Mouse (Mus musculus): ENCODE results near the gene Zfp872. TPM values are rescaled to one million over a fixed set of nuclear protein-coding genes. Genes with fewer than 3 reads are reported as not detected.

Gene Zfp872
- polyA plus RNA-seq, 1 experiment: not detected

GRCm38 (mm10) chr9:22150946-22151345 is 36.9 kb upstream of the Zfp872 start:
- peaks cover 2% of the 10 kb centered on the region; the same call in 1 of the 2 replicates for H3K4me1 ChIP-seq (ENCODE audit: control insufficient read depth, insufficient read depth, low read length)
- TF ChIP-seq CTCF (IDR thresholded peaks at IDR 0.05; ENCODE audit: control insufficient read depth, insufficient read depth, low read length): no peak
- no peak for TF ChIP-seq POLR2A (IDR thresholded peaks at IDR 0.05; ENCODE audit: borderline replicate concordance, control insufficient read depth, low read depth, low read length)
- 74% methylated on average over 2 of the region's 2 CpGs for WGBS
- H3K4me3 ChIP-seq (replicated peaks; ENCODE audit: control insufficient read depth, low read depth, low read length): no peak overlapping the region
- H3K27ac ChIP-seq (ENCODE audit: control insufficient read depth, insufficient read depth, low read depth, low read length, poor library complexity): no peak overlapping the region

GRCm38 (mm10) chr9:22153810-22154209 is 34.1 kb upstream of the Zfp872 start:
- WGBS: 87% methylated on average over 3 of the region's 3 CpGs
- no peak overlapping the region for H3K4me3 ChIP-seq (replicated peaks; ENCODE audit: control insufficient read depth, low read depth, low read length)
- H3K4me1 ChIP-seq (ENCODE audit: control insufficient read depth, insufficient read depth, low read length): peaks cover 6% of the 10 kb centered on the region; the same call in 1 of the 2 replicates
- no peak for TF ChIP-seq POLR2A (IDR thresholded peaks at IDR 0.05; ENCODE audit: borderline replicate concordance, control insufficient read depth, low read depth, low read length)
- no peak for TF ChIP-seq CTCF (IDR thresholded peaks at IDR 0.05; ENCODE audit: control insufficient read depth, insufficient read depth, low read length)
- no peak overlapping the region for H3K27ac ChIP-seq (ENCODE audit: control insufficient read depth, insufficient read depth, low read depth, low read length, poor library complexity)

- Histone ChIP-seq H3K4me1 (ENCODE audit: control insufficient read depth, insufficient read depth, low read length) (peaks cover 6% of the 10 kb centered on the region; the same call in 1 of the 2 replicates), H3K4me3 (replicated peaks; ENCODE audit: control insufficient read depth, low read depth, low read length) (peak overlapping the region; percentile 4), H3K27ac (ENCODE audit: control insufficient read depth, insufficient read depth, low read depth, low read length, poor library complexity) (no peak overlapping the region)
- WGBS: 6% methylated on average over 10 of the region's 10 CpGs
- TF ChIP-seq POLR2A (IDR thresholded peaks at IDR 0.05; ENCODE audit: borderline replicate concordance, control insufficient read depth, low read depth, low read length): no peak
- peak; percentile 39; the same call in 1 of the 2 replicates for TF ChIP-seq CTCF (IDR thresholded peaks at IDR 0.05; ENCODE audit: control insufficient read depth, insufficient read depth, low read length)
These were observed 32.3 kb upstream of the Zfp872 start for GRCm38 (mm10) chr9:22155614-22156013.

GRCm38 (mm10) chr9:22156497-22157245 is 31.2 kb upstream of the Zfp872 start, which contains the start of gene Pigyl:
Gene Pigyl, plus strand, starts transcription at chr9:22156846.
- peak within 1 kb of the TSS; percentile 85 for H3K4me3 ChIP-seq (replicated peaks; ENCODE audit: control insufficient read depth, low read depth, low read length)
- peak within 1 kb of the TSS; percentile 82 for H3K27ac ChIP-seq (ENCODE audit: control insufficient read depth, insufficient read depth, low read depth, low read length, poor library complexity)
- H3K4me1 ChIP-seq (ENCODE audit: control insufficient read depth, insufficient read depth, low read length): peaks cover 6% of the 10 kb centered on the region; the same call in 1 of the 2 replicates
- TF ChIP-seq CTCF (IDR thresholded peaks at IDR 0.05; ENCODE audit: control insufficient read depth, insufficient read depth, low read length) (peak; percentile 2; the same call in 1 of the 2 replicates), POLR2A (IDR thresholded peaks at IDR 0.05; ENCODE audit: borderline replicate concordance, control insufficient read depth, low read depth, low read length) (peak; percentile 78; the same call in 1 of the 2 replicates)
- under 1% methylated on average over 65 of the region's 65 CpGs for WGBS

DNA sequence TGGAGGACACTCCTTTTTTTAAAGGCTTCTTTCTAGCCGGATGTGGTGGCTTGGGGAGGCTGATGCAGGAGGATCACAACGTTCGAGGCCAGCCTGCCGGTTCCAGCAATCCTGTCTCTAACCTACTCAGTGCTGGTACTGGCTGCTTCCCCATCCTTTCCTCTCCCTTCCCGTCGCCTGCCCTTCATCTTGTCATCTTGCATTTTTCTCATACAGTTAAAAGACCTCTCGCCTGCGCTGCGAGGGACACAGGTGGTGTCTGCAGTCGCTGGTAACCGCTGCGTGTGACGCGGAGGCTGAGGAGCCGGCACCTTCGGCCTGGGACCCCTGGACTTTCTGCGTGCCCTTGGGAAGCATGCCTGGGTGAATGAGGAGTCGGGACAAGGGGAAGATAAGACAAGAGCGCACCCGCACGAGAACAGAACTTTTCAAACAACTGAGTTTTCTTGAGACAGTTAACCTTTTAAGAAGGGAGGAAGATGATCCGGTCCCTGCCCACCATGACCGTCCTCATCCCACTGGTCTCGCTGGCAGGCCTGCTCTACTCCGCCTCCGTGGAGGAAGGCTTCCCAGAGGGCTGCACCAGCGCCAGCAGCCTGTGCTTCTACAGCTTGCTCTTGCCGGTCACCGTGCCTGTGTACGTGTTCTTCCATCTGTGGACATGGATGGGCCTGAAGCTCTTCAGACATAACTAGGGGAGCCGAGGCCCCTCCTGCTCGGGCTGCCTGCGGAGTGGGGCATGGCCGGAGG is 30.2 kb upstream of the Zfp872 start:
- peak overlapping the region; percentile 27 for H3K4me3 ChIP-seq (replicated peaks; ENCODE audit: control insufficient read depth, low read depth, low read length)
- H3K27ac ChIP-seq (ENCODE audit: control insufficient read depth, insufficient read depth, low read depth, low read length, poor library complexity): no peak overlapping the region
- TF ChIP-seq CTCF (IDR thresholded peaks at IDR 0.05; ENCODE audit: control insufficient read depth, insufficient read depth, low read length) (no peak), POLR2A (IDR thresholded peaks at IDR 0.05; ENCODE audit: borderline replicate concordance, control insufficient read depth, low read depth, low read length) (no peak)
- WGBS: 84% methylated on average over 34 of the region's 34 CpGs
- H3K4me1 ChIP-seq (ENCODE audit: control insufficient read depth, insufficient read depth, low read length): peaks cover 6% of the 10 kb centered on the region; the same call in 1 of the 2 replicates

- TF ChIP-seq POLR2A (IDR thresholded peaks at IDR 0.05; ENCODE audit: borderline replicate concordance, control insufficient read depth, low read depth, low read length) (no peak), CTCF (IDR thresholded peaks at IDR 0.05; ENCODE audit: control insufficient read depth, insufficient read depth, low read length) (no peak)
- 80% methylated on average over 6 of the region's 6 CpGs for WGBS
- Histone ChIP-seq H3K4me1 (ENCODE audit: control insufficient read depth, insufficient read depth, low read length) (peaks cover 3% of the 10 kb centered on the region; the same call in 1 of the 2 replicates), H3K4me3 (replicated peaks; ENCODE audit: control insufficient read depth, low read depth, low read length) (no peak overlapping the region), H3K27ac (ENCODE audit: control insufficient read depth, insufficient read depth, low read depth, low read length, poor library complexity) (no peak overlapping the region)
These were observed 26.6 kb upstream of the Zfp872 start for GRCm38 (mm10) chr9:22161299-22161698.

DNA sequence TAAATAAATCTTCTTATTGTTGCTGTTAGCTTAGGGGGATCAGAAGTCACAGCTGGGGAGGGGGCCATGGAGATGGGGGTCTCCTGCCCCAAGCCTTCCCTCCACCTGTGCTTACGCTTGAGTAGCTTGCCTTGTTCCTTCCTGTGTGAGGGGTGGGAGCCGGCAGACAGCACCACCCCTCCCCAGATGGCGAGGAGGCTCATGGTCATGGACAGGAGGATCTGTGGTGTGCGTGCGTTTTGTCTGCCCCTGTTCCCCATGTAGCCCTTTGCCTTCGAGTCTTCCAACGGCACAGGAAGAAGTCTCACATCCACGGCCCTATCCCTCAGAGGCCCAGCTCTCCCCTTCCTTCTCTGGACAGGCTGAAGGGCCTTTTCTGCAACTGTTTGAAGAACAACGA is 25.6 kb upstream of the Zfp872 start:
- Histone ChIP-seq H3K27ac (ENCODE audit: control insufficient read depth, insufficient read depth, low read depth, low read length, poor library complexity) (no peak overlapping the region), H3K4me1 (ENCODE audit: control insufficient read depth, insufficient read depth, low read length) (peaks cover 3% of the 10 kb centered on the region; the same call in 1 of the 2 replicates), H3K4me3 (replicated peaks; ENCODE audit: control insufficient read depth, low read depth, low read length) (no peak overlapping the region)
- TF ChIP-seq POLR2A (IDR thresholded peaks at IDR 0.05; ENCODE audit: borderline replicate concordance, control insufficient read depth, low read depth, low read length): no peak
- no peak for TF ChIP-seq CTCF (IDR thresholded peaks at IDR 0.05; ENCODE audit: control insufficient read depth, insufficient read depth, low read length)
- 73% methylated on average over 9 of the region's 9 CpGs for WGBS

DNA sequence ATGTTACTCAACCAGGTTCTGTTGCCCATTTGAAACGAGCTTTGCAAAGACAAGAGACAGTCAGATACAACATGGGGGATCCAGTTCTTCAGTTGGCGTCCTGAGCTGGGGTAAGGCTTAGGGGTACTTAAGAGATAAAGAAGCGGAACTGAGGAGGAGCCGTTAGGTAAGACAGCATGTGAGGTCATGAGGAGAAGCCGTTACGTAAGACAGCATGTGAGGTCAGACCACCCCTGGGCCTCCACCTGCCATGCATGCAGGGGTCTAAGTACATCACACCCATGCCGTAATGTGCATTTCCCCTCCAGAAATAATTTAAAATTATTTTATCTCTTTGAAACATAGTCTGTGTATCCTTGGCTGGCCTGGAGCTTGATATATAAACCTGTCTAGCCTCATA is 25.0 kb upstream of the Zfp872 start:
- TF ChIP-seq CTCF (IDR thresholded peaks at IDR 0.05; ENCODE audit: control insufficient read depth, insufficient read depth, low read length) (no peak), POLR2A (IDR thresholded peaks at IDR 0.05; ENCODE audit: borderline replicate concordance, control insufficient read depth, low read depth, low read length) (no peak)
- H3K4me3 ChIP-seq (replicated peaks; ENCODE audit: control insufficient read depth, low read depth, low read length): no peak overlapping the region
- no peak overlapping the region for H3K27ac ChIP-seq (ENCODE audit: control insufficient read depth, insufficient read depth, low read depth, low read length, poor library complexity)
- WGBS: 56% methylated on average over 7 of the region's 7 CpGs
- no peaks in the 10 kb centered on the region for H3K4me1 ChIP-seq (ENCODE audit: control insufficient read depth, insufficient read depth, low read length)
